Mouse (Mus musculus): ENCODE results near the gene Uap1.
A peak's percentile ranks its signal among the peaks of the same experiment; 100 is the strongest.

Uap1 gene

GRCm38 (mm10) chr1:170164053-170164614 is 10.6 kb downstream of the Uap1 start:
- DNase-seq: no peak

DNA sequence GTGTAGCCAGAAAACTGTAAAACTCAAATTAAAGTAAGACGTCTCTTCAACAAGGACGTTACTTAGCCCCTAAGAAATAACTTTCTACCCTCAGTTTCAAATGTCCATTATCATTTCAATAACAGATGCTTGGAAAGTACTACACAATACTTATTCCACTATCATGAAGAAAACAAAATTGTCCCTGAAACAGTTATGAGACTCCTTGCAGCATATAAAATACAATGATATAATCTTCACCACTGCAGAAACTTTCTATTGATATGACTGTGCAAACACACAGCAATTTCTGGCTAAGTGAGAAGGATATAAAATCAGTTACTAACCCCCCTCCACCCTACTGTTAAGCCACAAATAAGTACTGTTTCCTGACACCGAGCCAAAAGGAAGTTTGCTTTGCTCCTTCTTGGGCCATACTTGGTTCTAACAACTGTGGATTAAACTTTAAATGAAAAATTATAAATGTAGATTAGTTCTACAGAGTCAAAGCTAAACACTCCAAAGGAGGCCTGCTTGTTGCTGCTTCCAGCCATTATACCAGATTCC is 11.3 kb downstream of the Uap1 start:
- no peak for DNase-seq

GRCm38 (mm10) chr1:170161852-170162251 is 12.9 kb downstream of the Uap1 start:
- DNase-seq: no peak

DNA sequence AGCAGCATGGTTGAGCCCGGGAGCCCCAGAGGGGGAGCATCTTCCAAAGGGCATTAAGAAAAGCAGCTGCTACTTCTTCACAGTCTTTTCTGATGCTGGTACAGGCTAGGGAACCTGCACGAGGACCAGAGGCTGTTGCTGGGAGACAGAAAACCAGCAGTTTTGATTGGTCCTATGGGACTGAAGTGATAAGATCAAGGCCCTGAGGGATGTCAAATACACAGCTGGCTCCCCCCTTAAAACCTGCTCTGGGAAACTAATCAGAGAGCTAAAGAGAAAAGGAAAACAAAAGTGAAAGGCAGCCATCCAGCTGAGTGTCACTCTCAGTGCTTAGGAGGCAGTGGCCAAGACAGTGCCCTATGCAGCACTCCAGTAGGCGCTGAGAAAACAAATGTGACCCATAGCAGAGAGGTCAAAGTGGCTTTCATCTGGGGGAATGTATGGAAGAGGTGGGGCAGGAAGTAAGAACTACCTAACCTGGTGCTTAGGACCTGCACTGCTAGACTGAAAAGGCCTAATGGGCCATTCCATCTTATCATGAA is 14.3 kb downstream of the Uap1 start:
- DNase-seq: no peak

DNA sequence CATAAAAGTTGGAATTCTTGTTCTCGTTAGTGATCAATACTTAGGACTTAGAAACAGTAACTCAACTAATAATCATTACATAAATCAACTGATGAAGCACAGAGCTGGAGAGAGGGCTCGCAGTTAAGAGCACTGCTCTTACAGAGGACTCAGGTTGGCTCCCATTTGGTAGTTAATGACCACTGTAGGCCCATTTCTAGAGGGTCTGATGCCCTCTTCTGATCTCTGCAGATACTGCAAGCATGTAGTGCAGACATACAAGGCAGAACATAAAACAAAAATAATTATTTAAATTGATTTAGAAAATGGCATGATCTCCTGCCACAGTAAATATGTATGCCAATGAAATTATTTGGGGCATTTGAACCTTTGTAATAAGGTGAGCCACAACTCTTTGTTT is 15.1 kb downstream of the Uap1 start:
- DNase-seq: no peak

DNA sequence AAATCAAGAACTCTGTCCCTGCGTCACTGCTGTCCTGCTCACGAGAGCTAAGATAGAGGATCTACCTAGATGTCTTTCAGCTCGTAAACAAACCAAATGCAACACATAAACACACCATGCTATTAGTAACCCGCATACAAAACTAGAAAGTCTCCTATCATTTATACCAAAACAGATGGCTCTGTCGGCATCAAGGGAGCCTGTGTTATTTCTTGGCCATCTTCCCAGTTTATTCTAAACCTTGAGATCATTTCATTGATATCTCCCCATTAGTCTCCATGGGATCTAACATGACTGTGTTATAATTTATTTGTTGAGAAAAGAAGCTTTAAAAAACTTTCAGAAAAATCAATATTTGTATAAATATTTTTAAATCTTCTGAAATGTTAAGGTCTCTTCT is 19.0 kb downstream of the Uap1 start:
- no peak for DNase-seq

- DNase-seq: no peak
Measured at GRCm38 (mm10) chr1:170155298-170155697, 19.5 kb downstream of the Uap1 start.

GRCm38 (mm10) chr1:170153986-170154385 is 20.8 kb downstream of the Uap1 start:
- no peak for DNase-seq

GRCm38 (mm10) chr1:170152552-170152951 is 22.2 kb downstream of the Uap1 start:
- DNase-seq: no peak

DNA sequence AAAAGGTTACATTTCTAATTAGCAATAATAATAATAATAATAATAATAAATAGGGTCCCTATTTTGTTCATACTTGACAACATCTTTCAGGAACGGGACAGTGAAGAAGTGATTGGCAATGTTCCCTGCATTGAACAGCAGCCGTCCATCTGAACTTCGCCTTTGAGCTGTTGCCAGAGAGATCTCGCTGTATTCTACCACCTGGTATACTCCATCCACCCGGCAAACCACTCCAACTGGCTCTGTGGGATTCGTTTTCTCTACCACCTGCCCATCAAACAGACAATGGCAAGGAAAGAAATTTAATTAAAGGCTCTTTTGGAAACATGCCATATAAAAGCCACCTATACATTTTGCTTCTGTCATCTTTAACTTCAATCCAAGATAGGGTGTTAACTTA is 23.9 kb downstream of the Uap1 start:
- no peak for DNase-seq

DNA sequence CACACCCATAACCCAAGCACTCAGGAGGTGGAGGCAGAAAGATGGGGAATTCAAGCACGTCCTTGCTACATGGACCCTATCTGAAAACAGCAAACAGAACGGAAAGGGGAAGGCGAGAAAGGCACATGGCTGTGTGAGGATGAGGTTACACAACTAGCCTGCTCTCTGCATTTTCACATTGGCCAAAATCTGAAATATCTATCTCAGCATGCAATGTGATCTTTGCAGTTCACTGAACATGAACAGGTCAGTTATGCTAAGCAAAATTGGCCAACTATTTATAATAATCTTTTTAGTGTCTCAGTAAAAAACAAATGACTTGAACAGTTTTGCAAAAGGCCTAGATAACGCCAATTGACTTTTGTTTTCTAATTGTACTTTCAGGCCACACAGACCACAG is 25.0 kb downstream of the Uap1 start:
- DNase-seq: no peak

GRCm38 (mm10) chr1:170148536-170148935 is 26.2 kb downstream of the Uap1 start:
- no peak for DNase-seq

GRCm38 (mm10) chr1:170147651-170148448 is 26.9 kb downstream of the Uap1 start:
- DNase-seq: peak; percentile 27

GRCm38 (mm10) chr1:170145606-170146005 is 29.2 kb downstream of the Uap1 start:
- no peak for DNase-seq

DNA sequence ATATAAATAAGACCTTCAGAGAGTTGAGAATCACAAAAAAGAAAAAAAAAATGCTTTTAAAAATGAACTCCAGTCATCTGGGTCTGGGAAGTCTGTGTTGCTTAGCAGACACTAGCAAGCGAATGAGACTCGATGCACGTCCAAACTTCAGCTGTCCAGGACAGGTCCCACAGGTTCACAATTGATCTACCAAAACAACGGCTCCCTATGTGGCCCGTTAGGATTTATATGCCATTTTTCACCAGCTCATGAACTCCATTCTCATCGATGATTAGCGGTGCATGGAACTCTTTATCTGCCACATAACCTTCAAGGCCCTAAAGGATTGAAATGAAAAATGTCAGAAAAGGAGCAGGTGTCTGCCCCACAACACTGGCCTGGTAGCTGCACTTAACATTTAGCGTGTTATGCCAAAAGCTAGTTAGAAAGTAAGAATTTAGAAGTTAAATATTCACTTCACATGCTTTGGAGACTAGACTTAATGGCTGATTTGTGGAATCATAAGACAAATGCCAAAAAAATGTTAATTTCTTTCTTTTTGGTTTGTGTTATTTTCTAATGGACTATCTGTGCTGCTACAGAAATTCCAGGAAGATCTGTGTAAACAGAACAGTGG is 32.4 kb downstream of the Uap1 start:
- DNase-seq: no peak

- no peak for DNase-seq
Measured at GRCm38 (mm10) chr1:170141626-170142025, 33.1 kb downstream of the Uap1 start.

DNA sequence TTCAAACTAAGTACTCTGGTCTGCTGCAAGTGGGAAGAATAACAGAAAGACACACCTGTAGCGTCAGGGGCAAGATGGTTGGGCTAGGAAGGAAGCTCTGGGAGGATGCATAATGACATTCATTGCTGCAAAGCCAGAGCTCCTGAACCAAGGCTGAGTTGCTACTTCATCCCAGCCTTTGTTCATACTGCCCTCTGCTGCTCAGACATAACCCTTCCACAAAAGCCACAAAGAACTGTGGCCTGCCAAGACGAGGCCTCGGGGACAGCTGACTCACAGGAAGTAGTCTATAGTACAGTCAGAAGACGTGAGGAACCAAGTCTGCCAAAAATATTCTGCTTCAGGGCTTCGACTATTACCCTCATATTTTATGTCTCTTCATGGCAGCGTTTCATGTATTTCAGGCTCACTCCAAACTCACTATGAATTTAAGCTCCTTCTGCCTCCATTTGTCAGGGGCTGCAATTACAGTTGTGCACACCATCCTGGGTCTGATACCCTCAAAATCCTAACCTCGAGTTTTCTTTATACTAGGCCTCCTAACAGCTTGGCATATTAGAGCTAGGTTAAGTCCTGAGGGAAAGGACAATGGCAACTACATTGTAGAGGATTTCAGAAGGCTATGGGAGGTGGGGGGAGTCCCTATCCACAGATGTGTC is 38.3 kb downstream of the Uap1 start:
- DNase-seq: peak; percentile 68

- DNase-seq: no peak
Measured at GRCm38 (mm10) chr1:170134264-170134663, 40.5 kb downstream of the Uap1 start.

DNA sequence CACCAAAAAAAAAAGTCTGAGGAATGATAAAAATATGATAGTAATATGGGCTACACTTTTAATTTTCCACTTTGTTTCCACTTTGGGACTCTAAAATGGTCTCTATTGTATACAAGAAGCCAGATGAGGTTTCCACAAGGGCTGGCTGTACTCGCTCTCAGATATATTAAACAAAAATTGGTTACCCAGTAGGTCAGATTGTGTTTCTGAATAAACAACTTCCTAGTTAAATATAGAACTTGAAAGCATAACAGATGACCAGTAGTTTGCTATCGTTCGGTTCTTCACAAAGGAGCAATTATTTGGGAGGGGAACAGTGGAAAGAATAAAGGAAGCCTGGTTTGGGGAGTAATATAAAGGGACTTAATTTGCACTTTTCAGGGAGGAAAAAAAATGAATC is 43.8 kb downstream of the Uap1 start:
- no peak for DNase-seq

DNA sequence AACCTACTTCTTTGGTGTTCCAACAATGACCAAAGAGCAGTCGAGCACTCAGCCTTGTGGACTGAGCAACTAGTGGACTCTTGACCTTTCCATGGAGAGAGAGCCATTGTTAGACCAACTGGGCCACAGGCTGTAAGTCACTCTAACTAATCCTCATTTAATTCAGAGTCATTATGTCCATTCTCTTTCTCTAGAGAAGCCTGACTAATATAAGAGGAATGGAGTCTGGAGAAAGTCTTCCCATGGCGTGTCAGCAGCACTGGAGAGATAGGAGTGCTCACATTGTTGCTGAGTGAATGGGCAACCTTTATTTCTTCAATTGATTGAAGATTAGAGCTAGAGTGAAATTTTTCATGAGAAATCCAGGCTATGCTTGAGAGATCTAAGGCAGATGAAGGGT is 50.1 kb downstream of the Uap1 start:
- DNase-seq: no peak

DNA sequence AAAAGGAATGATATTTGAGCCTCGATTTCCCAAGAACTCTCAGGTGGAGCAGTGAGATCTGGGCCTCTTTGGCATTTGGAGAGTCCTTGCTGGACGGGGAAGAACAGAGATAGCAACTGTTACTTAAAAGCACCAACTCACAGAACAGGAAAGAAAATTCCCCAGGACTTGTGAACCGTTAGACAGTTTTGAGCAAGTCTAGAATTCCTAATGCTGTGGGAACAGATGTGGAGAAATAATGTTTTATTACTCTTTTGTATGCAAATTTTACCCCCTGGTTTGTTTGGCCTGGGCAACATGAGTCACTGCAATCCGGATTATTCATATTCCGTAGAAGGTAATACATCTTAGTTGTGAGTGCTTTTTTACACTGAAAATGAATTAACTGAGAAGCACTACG is 61.1 kb downstream of the Uap1 start:
- DNase-seq: no peak

GRCm38 (mm10) chr1:170112261-170112660 is 62.5 kb downstream of the Uap1 start:
- no peak for DNase-seq

DNA sequence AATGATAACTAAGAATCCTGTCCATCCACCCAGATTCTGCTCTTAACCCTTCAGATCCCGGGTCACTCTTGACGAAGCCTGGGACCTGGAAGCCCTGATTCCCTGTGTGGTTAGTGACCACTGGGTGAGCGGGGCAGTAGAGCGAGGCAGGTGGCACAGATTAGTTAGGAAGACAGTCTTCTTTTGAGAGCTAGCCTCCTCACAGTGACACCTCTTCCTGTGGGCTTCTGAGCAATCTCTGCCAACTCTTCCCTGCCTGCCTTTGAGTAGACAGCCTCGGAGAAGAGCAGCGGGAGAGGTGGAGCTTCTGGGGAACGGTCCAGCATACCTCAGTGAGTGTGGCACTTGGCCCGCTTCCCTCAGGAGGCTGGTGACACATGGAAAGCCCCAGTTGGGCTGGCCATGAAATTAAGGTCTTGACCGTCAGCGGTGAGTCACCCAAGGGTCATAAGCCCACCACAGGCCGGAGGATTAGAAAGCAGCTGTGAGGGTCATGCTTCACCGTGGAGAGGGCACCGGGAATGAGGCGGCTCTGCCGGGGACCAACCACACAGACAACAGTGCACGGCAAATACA is 63.0 kb downstream of the Uap1 start:
- DNase-seq: no peak
